Mouse (Mus musculus) T-cell, adult 66 days (primary cell): ENCODE data around the gene Map4. TPM values are rescaled to one million over a fixed set of nuclear protein-coding genes. Genes with fewer than 3 reads are reported as not detected.

Experiments
- total RNA-seq, 2 experiments: library from RNA; stranded (reverse); gene quantifications; 3 replicates in 1 of 2; 4 replicates in 1 of 2; pipeline ENCODE4 v1.2.4; 2023

Map4 gene
- 100 to 1,000 TPM; 101 to 118 TPM for total RNA-seq

GRCm38 (mm10) chr9:109931257-109932171 is at the start of gene Map4:
Gene Map4 (plus strand): TSS chr9:109931460.

GRCm38 (mm10) chr9:110116977-110117778 is 185.9 kb downstream of the Map4 start, which contains the start of gene Smarcc1:
Gene Smarcc1 (plus strand): TSS chr9:110117708.

GRCm38 (mm10) chr9:110117779-110118139 is 186.5 kb downstream of the Map4 start, which contains the start of gene Dhx30:
Gene Dhx30 (minus strand): TSS chr9:110117830.

Other genes starting within 250 kb of the Map4 start
- gene Fbxw18, start 228.8 kb upstream of the Map4 start, total RNA-seq = not detected
- gene Fbxw26, start 185.4 kb upstream of the Map4 start, total RNA-seq = not detected
- not detected for gene Fbxw27, start 140.8 kb upstream of the Map4 start, total RNA-seq
- not detected for gene Spink8, start 119.2 kb upstream of the Map4 start, total RNA-seq
- gene Nme6, start 98.7 kb upstream of the Map4 start, total RNA-seq = 10 to 100 TPM in 1 of 2 experiments, 1 to 10 TPM in 1; 10.0 TPM
- gene Camp, start 81.8 kb upstream of the Map4 start, total RNA-seq = 1 to 10 TPM; 1.4 to 1.8 TPM
- gene Cdc25a, start 55.9 kb upstream of the Map4 start, total RNA-seq = 10 to 100 TPM; 10.6 to 15.0 TPM
- gene Smarcc1, start 186.2 kb downstream of the Map4 start, total RNA-seq = 10 to 100 TPM; 65.3 to 73.0 TPM
- 100 to 1,000 TPM; 139 to 144 TPM for gene Dhx30, start 186.4 kb downstream of the Map4 start, total RNA-seq